Mouse (Mus musculus) spleen, postnatal 4 days (tissue): Measurements from ENCODE around the gene Erc1.

Experiments
- DNase-seq, 2 experiments: peaks; one replicate each; pipeline ENCODE4 v3.0.0; 2022; ENCODE audit warnings: low spot score in 2 of 2

The Erc1 gene

GRCm38 (mm10) chr6:119808726-119809505, 39.1 kb downstream of the Erc1 start:
- no peak for DNase-seq

- no peak for DNase-seq
Measured at GRCm38 (mm10) chr6:119803239-119803638, 44.7 kb downstream of the Erc1 start.

GRCm38 (mm10) chr6:119796911-119797486, 51.0 kb downstream of the Erc1 start:
- no peak for DNase-seq

- no peak for DNase-seq
Measured at GRCm38 (mm10) chr6:119796291-119796690, 51.7 kb downstream of the Erc1 start.

GRCm38 (mm10) chr6:119792562-119792961, 55.4 kb downstream of the Erc1 start:
- DNase-seq, result peak; percentile 28 to 62

GRCm38 (mm10) chr6:119782416-119782815, 65.6 kb downstream of the Erc1 start:
- DNase-seq, result no peak

DNA sequence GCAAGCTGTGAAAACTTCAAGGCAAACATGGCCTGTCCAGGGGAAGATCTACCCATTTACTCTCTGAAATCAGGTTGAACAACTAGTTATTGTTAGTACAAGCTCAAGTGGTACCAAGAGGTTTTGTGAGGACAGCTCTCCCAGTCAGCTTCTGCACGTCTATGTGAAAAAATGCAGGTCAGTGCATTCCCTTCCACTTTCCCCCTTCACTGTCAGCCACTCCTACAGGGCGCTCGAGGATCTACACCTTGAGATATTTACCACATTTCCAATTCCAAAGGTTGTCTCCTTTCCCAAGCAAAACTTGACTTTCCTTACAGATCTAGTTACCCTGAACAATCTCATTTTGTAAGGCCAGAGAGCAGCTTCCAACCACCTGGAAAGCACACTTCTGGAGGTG, 66.9 kb downstream of the Erc1 start:
- DNase-seq, result no peak

GRCm38 (mm10) chr6:119768778-119769177, 79.2 kb downstream of the Erc1 start:
- DNase-seq, result no peak

- no peak for DNase-seq
Measured at GRCm38 (mm10) chr6:119764355-119764754, 83.6 kb downstream of the Erc1 start.

GRCm38 (mm10) chr6:119759866-119760265, 88.1 kb downstream of the Erc1 start:
- no peak for DNase-seq

- no peak for DNase-seq
Measured at GRCm38 (mm10) chr6:119758490-119758889, 89.5 kb downstream of the Erc1 start.

DNA sequence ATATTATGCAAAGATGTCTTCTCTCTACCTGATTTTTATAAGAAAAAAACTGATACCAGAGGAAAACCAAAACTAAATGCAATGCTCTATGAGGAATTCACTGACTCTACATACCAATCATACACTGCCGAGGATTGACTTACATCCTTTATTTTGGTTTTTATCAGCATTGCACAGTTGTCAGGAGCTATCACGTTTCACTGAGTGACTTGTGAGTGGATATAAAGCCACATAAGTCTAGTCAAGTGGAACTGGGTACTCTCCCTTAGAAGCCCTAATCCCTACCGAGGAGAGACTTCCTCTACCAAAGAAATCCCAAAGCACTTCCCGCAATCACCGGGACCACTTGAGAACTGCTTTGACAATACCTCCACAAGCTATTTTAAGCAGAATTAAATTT, 90.2 kb downstream of the Erc1 start:
- no peak for DNase-seq

- no peak for DNase-seq
Measured at GRCm38 (mm10) chr6:119755866-119756265, 92.1 kb downstream of the Erc1 start.

DNA sequence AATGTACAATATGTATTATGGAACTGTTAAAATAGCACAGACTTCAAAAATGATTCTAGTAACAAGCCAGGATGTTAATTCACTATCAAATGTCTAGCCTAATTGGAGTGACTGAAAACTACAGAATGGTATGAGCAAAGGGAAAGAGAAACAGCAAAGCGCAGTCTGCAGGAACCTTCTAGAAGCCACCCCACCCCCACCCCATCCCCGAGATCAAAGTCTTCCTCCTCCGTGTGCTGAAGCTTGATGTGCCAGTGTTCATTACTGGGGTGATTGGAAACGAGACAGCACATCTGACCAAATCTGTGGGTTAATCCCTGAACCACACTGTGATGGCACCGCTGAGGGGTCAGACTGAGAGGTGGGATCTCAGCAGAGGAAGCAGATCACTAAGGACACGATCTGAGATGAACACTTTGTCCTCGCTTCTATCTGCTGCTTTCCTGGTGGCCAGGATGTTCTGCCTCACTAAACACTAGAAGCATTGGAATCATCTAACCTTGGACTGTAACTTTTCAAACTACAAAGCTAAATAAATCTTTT, 98.8 kb downstream of the Erc1 start:
- DNase-seq, result no peak

GRCm38 (mm10) chr6:119741861-119742260, 106.1 kb downstream of the Erc1 start:
- DNase-seq, result no peak

DNA sequence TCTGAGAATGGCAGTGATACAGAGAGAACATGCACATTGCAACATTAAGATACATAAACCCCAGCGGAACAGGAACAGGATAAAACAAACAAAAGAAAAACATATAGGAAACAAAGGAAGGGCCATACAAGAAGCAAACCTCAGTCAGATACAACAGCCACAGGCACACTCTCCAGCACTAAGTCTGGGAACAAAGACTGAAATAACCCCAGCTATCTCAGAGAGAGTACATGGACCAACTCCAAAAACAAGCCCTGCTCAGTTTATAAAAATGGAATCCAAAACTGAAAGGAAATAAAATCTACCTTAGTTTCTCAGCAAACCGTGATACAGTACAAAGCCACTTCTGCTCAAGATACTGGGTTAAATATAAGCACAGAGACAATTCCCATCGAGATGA, 107.4 kb downstream of the Erc1 start:
- DNase-seq, result no peak

GRCm38 (mm10) chr6:119738638-119739375, 109.2 kb downstream of the Erc1 start:
- no peak for DNase-seq

- DNase-seq, result no peak
Measured at GRCm38 (mm10) chr6:119737716-119738115, 110.3 kb downstream of the Erc1 start.

DNA sequence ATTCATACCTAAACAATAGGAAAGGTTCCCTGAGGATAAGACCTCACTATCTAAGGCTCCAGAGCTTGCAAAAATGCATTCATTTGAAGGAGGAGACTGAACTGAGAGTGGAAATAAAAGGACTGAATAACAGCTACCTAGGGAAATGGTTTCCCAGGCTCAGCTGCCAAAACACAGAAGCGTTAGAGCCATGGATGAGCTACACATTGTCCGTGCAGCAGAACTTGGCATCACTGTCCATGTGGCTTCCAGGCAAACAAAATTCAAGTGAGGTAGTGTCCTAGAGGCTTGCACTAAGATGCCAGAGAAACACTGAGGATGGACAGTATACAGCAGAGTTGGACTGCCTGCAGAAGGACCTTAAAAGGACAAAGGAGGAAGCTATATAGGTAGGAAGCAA, 112.0 kb downstream of the Erc1 start:
- DNase-seq, result no peak

DNA sequence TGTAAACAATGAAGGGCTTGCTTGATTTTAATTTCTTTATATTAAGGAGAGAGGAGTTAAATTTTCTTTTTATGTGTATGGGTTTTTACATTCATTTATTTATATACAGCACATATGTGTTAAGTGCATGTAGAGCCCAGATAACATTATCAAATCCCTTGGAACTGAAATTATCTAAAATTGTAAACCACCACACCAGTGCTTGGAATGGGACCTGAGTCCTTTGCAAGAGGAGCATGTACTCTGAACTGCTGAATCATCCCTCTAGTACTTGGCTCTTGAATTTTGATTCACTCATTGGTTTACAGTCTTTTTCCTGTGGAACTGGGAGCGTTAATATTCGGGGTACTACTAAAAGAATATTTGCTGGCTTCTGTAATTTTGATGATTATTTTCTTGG, 116.8 kb downstream of the Erc1 start:
- DNase-seq, result no peak

- DNase-seq, result no peak
Measured at GRCm38 (mm10) chr6:119715234-119715633, 132.7 kb downstream of the Erc1 start.

DNA sequence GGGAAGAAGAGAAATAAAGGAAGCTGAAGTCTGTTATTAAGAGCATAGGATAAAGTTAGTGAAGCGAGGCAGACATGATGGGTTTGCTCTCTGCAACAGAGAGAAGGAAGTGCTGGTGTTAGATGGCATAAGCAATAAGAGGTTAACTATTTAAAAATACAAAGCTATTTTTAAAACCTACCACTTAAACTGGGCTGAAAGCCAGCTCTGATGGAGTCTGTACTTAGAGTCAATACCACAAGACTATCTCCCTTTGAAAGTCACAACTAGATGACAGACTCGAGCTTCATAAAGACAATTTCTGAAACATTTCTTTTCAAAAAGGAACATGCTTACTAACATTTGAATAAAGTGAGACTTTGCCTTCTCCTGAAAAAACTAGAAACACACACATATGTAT, 134.0 kb downstream of the Erc1 start:
- no peak for DNase-seq

GRCm38 (mm10) chr6:119712486-119712885, 135.5 kb downstream of the Erc1 start:
- DNase-seq, result no peak
